Mouse (Mus musculus) layer of hippocampus, postnatal 25 days (tissue): ENCODE results near the gene Atxn1l. TPM values are rescaled to one million over a fixed set of nuclear protein-coding genes. Genes with fewer than 3 reads are reported as not detected.

Source experiments
- DNase-seq, 2 experiments: peaks; one replicate each; pipeline ENCODE4 v3.0.0; 2022; ENCODE audit warnings: mixed read lengths in 2 of 2, low spot score in 1 of 2; ENCODE audit errors: extremely low spot score in 1 of 2
- total RNA-seq, 2 experiments: library from RNA; stranded (reverse); gene quantifications; 2 replicates each; pipeline ENCODE4 v1.2.3; 2021

The Atxn1l gene
- total RNA-seq, 2 experiments from 2014 or later = 38.7 to 45.0 TPM

GRCm38 (mm10) chr8:109736819-109737218 is 720 bp downstream of the Atxn1l start:
- no peak for DNase-seq

DNA sequence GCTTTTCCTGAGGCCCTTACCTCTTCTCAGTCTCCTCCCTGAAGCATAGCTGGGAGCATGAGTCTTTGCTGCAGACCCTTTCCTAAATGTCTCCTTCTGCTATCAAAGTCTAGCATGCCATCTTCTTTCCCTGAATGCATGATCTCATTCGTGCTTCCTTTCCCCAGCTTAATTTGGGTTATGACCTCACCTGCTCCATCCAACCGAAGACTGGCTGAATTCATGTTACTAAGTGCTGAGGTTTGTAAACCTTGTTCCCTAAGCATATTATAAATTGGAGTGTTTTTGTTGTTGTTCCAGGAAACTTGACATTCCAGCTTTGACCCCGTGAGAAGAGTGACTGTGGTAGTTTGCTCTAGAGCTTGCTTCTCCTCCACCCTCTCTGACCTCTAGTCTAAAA is 3.5 kb downstream of the Atxn1l start:
- no peak for DNase-seq

- DNase-seq = no peak
Measured at GRCm38 (mm10) chr8:109731012-109731411, 6.5 kb downstream of the Atxn1l start.

DNA sequence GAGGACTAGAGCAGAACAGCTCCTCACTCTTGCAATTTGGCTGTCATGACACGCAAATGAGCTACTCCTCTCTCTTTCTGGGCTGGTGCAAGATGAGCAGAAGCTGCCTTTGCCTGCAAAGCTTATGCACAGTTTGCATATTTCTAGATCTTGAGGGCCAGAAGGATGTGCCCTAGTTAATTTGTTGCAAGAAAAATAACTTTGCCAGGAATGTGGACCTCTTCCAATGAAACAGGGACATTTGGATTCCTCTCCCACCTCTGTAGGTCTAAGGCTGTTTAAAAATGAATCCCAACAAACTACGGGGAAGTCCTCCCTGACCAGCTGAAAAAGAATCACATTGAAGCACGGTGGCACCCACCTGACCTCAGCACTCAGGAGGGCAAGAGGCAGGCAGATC is 12.4 kb downstream of the Atxn1l start:
- no peak for DNase-seq

DNA sequence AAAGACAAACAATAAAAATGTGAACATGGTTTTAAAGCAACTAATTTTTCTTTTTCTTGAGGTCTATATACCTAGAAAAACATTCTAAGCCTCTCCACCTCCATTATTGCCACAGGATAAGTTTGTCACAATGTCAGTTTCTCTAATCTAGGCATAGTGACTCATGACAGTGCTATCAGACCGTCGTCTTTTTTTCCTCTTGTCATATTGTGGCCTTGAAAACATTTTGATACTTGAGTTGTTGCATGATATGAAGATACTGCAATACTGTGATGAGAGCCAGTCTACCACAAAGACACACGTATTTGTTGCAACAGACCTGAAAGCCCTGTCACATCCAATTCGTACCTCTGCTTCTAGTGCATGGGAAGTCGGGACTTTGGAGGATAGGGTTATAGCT is 22.6 kb downstream of the Atxn1l start:
- no peak for DNase-seq

DNA sequence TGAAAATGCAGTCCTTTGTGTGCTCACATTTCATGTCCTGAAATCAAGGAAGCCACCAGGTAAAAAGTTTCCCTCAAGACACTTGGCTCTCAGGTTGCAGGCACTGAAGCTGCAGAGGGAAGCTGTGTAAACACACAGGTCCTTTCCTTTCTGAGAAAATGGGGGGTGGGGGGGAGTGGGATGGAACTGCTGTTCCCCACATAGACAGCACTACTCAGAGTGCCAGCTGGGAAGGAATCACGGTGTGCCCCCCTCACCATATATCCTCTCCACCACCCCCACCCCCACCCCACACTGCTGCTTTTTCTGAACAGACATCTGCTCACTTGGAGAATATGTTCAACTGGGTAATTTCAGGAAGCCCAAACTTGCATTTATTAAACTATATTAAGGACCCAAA is 25.0 kb downstream of the Atxn1l start:
- no peak for DNase-seq

DNA sequence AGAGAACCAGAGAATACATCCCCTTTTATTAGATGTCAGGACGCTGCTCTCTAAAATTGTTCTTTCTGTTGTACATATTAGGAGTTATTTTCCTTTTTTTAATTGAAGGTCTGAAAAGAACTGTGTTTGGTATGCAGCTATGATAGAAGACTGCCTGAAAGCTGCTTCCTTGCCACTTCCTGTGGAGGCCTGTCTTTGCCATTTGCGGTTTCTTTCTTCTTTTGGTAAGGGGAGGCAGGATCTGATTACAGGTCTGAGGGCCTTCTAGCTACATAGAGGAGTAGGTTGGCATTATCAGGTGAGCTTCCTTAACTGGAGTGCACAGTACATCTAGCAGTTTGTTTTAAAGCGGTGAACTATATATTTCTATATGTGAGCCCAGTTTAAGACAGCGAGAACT is 29.6 kb downstream of the Atxn1l start:
- DNase-seq = no peak

DNA sequence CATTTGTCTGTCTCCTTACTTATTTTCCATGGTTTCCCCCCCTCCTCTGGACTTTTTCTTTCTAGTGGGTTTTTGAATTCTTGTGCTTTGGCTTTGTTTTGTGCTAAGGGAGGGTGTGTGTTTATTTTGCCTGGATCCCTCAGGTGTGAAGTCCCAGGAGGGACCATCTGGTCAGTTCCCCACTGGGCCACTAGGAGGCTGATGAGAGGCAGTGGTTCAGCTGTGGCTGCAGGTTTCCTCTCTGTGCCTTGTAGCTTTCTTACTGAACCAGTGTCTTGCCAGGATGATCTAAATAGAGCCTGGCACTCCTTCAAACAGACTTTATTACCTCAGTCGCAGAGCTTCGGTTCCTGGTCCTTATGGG is 30.7 kb downstream of the Atxn1l start:
- peak; percentile 38 to 74 for DNase-seq

DNA sequence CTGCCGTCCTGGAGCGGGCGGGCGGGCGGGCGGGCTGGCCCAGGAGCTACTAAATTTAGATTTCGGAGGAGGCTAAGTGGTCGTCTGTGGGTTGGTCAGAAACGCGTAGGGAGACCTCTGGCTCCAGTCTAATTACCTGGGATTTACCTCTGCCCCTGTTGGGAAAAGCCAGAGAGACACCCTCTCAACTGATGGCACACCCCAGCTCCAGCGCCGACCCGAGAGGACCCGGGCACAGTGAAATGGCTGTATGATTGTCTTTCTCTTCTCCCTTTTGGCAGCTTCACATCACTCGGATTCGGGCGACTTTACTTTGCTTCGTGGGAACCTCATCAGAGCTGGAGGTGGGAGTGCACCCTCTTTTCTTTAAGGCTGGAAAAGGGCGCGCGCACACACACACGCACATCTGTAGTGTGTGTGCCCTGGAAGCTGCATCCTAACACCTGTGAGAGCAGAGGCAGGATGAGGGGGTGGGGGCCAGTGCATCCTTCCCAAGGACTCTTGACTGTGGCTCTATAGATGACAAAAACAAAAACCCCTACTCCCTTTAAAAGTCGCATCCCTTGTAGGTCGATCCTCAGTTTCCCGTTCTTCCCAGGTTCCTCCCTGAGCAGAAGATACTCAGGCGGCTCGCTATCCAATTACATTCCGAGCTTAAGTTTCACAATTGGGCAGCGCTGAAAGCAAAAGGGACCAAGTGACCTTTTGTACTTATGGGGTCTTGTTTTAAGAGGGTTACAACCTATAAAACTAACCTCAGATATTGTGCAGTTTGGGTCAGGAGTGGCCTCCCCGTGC is 31.3 kb downstream of the Atxn1l start:
- no peak for DNase-seq

GRCm38 (mm10) chr8:109705320-109706075 is 32.0 kb downstream of the Atxn1l start, which contains the start of gene Zfp821:
Gene Zfp821, plus strand, starts transcription at chr8:109705546.
- DNase-seq = peak; percentile 79 to 81

DNA sequence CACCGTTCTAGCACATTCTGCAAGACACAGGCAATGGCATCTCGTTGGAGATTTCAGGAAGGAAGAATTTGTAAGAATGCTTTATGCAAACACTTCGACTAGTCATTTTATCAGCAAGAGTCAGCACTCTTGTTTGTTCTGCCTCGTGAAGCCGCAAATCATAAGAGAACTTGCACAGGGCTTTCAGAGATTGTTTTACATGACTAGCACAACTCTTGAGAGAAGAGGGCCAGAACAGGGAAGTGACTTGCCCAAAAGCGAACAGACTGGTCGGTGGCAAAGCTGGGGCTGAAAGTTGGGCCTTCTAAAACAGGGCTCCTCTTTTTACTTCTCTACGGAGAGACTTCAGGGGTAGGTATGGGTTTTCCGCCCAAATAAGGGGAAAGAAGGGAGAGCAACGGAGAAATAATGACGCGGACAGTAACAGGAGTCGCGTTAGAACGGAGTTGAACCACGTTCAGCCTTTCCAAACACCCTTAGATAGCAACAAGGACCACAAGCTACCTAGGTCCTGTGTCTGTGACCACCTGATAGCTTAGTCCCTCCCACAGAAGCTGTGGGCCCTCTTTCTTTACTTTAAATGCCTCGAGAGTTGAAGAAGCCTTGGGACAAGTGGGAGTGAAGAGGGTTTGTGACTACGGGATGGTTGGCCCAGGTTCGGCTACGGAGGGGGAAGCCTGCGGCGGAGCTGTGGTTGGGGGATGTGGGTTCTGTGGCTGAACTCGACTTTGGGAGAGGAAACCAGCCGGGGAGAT is 32.8 kb downstream of the Atxn1l start:
- DNase-seq = no peak

DNA sequence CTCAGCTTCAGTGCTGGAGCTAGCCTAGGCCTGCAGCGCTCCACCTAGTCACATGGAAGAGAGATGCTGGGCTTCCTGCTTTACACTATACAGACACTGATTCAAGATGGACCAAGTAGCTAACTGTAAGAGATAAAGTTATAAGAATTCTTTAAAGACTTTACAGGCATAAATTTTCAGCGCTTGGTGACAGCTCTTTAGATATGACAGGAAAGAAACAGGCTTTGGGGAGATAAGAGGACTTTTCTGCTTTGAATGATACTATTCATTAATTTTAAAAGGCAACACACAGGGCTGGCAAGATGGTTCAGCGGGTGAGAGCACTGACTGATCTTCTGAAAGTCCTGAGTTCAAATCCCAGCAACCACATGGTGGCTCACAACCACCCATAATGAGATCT is 39.1 kb downstream of the Atxn1l start:
- DNase-seq = no peak

DNA sequence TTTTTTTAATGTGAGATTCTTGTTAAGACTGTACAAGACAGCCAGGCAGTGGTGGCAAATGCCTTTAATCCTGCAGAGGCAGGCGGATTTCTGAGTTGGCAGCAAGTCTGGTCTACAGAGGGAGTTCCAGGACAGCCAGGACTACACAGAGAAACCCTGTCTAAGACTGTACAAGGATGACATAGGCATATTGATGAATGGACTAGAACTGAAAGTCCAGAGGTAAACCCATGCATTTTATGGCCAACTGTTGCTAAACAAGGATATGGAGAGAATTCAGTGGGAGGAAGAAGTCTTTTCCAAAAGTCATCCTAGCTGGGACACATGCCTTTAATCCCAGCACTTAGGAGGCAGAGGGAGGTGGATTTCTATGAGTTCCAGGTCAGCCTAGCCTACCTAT is 39.8 kb downstream of the Atxn1l start:
- no peak for DNase-seq

DNA sequence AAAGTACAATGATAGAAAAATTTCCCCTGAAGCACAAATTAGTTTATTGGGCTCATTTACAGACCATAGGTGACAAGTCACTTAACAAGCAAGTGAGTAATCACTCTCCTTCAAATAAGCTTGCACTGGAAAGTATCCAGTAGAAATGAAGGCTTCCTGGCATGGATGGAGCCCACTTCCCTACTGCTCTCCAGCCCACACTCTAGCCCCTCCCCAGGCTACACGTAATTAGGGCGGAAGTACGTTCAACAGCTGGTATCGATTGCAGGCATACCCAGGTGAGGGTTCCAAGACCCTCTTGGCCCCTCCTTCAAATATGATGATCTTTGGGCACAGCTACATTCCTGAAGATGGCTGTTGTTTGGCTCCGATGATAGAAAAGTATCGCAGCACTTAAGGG is 43.4 kb downstream of the Atxn1l start:
- no peak for DNase-seq

- peak; percentile 91 to 94 for DNase-seq
Measured at GRCm38 (mm10) chr8:109693146-109693900, 44.2 kb downstream of the Atxn1l start, which contains the start of gene Ist1. Gene Ist1, minus strand, starts transcription at chr8:109693260.

- DNase-seq = peak in 1 of 2 experiments; percentile 54
Measured at GRCm38 (mm10) chr8:109692443-109693145, 44.9 kb downstream of the Atxn1l start.

GRCm38 (mm10) chr8:109691769-109692168 is 45.8 kb downstream of the Atxn1l start:
- DNase-seq = no peak

DNA sequence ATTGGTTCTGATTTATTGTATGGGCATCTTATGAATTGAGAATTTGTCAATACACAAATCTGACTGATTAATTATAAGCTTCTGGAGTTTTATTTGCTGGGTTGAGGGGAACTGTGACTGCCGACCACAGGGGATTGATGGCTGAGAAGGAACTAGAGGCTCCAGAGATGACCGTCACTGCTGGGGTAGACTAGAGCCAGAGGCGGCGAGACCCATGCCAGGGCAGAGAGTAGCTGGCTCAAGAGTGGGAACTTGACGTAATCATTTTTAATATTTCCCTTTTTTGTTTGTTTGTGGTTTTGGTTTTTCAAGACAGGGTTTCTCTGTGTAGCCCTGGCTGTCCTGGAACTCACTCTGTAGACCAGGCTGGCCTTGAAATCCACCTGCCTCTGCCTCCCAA is 50.3 kb downstream of the Atxn1l start:
- DNase-seq = no peak

DNA sequence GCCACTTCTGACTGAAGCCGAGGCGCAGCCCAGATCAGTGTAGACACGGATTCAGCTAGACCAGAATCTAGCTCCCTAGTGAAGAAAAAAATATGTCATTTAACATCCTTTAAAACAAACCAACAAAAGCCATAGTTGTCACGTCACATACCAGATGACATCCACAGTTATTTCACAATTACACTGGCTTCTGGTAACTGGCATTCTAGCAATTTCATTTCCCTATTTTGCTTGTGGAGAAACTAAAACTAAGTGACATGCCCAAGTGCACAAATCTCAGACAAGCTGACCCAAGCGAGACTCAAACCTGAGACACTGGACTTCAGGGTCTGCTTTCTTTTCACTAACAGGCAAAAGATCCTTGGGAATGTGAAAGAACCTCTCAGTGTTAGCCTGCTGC is 55.4 kb downstream of the Atxn1l start:
- DNase-seq = no peak

GRCm38 (mm10) chr8:109681535-109681934 is 56.0 kb downstream of the Atxn1l start:
- no peak for DNase-seq
